Mouse (Mus musculus): ENCODE measurements around the gene Kcnc2.
A peak's percentile ranks its signal among the peaks of the same experiment; 100 is the strongest.

Kcnc2 gene

GRCm38 (mm10) chr10:112394399-112394970 lies 123.6 kb downstream of the Kcnc2 start:
- DNase-seq (ENCODE audit: low spot score), result no peak

DNA sequence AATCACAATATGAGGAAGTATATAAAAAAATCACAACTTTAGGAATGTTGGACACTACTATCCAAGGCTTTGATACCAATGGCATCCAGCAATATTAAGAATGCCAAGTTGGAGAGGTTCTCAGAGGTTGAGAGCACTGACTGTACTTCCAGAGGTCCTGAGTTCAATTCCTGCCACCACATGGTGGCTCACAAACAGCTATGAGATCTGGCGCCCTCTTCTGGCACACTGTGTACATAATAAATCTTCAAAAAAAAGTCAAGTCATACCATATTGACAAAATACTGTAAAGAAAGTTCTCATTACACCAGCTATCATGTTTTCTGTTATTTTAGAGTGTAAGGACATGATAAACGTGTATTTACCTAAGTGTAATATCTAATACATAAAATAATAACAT lies 126.3 kb downstream of the Kcnc2 start:
- peak; percentile 35 for DNase-seq (ENCODE audit: low spot score)

- DNase-seq (ENCODE audit: low spot score), result no peak
Observed at GRCm38 (mm10) chr10:112400591-112401404, 129.9 kb downstream of the Kcnc2 start.

DNA sequence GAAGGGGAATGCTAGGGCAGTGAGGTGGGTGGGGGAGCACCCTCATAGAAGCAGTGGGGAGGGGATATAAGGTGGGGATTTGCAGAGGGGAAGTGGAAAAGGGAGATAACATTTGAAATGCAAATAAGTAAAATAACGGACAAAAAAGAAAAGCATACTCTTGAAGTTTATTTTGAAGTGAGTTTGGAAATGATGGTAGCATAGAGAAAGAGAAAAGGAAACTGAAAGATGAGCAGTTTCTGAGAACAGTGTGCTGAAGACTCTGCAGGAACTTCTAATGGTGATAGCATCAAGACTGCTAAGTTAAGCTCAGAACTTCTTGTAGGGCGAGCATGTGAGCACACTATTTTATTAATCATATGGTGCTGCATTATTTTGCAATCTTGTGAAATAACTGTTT lies 138.6 kb downstream of the Kcnc2 start:
- no peak for DNase-seq (ENCODE audit: low spot score)

- peak; percentile 55 for DNase-seq (ENCODE audit: low spot score)
Observed at GRCm38 (mm10) chr10:112423327-112423726, 152.4 kb downstream of the Kcnc2 start.

GRCm38 (mm10) chr10:112436950-112437349 lies 166.0 kb downstream of the Kcnc2 start:
- no peak for DNase-seq (ENCODE audit: low spot score)

GRCm38 (mm10) chr10:112444640-112445039 lies 173.7 kb downstream of the Kcnc2 start:
- no peak for DNase-seq (ENCODE audit: low spot score)

DNA sequence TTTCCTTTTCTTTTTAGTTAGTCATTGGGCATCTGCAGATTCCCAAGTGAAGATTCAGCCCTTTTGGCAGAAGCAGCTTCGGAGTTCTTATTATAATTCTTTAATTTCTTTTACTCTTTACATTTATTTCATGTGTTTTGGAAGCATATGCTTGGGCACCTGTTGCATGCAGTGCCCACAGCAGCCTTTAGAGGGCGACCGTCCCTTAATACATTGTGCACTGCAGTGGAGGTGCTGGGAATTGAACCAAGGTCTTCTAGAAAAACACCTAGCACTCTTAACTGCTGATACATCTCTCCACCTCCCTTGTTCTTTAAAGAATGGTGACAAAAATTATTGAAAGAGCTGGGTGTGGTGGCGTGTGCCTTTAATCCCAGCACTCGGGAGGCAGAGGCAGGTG lies 180.0 kb downstream of the Kcnc2 start:
- DNase-seq (ENCODE audit: low spot score), result no peak

- DNase-seq (ENCODE audit: low spot score), result no peak
Observed at GRCm38 (mm10) chr10:112468689-112469384, 197.9 kb downstream of the Kcnc2 start.

GRCm38 (mm10) chr10:112474122-112474810 lies 203.3 kb downstream of the Kcnc2 start:
- DNase-seq (ENCODE audit: low spot score), result no peak

- no peak for DNase-seq (ENCODE audit: low spot score)
Observed at GRCm38 (mm10) chr10:112481461-112481860, 210.5 kb downstream of the Kcnc2 start.

- no peak for DNase-seq (ENCODE audit: low spot score)
Observed at GRCm38 (mm10) chr10:112481921-112482607, 211.1 kb downstream of the Kcnc2 start.

DNA sequence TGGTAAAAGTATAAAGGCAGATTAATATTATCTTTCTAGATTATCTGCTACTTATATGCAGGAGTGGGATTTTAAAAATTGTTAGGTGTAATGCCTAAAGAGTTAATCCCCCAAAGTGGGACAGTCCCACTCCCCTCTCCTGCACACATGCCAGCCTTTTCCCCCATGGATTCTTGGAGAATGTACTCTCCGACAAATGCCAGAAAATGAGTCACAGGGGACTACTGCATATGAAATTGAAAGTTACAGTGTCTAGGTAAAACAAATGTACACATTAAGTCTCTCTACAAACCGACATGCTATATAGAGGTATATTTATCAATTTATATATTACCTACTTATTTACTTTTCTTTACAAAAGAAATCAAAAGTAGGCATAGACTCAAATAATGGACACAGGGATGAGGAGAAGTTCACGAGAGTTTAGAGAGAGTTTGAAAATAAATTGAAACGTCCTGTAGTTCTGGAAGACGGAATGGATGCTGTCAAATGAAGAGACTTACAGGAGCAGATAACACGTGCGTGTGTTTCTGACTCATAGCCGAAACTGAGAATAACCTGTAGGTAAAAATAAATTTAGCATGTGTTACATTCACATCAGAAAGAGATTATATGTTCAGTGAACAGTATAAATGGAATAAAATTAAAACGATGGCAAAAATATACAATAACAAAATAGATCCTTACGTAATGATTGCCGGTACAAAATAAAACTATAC lies 213.6 kb downstream of the Kcnc2 start:
- no peak for DNase-seq (ENCODE audit: low spot score)

DNA sequence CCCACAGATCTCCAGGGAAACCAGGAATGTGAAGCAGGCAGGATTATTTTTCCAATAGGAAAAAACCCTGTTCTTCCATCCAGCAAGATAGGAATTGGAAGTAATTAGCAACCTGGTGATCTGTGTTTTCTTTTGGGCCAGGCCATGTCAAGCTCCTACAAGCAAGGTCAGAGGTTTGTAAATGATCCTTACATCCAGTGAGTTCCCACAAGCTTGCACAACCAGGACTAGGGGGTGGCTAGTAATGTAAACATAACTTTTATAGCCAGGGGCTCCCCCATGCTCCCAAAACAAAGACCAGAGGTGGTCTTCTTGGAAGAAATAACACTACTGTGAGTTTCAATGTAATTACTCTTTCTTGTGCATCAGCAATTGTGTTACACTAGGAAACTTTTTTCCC lies 214.9 kb downstream of the Kcnc2 start:
- no peak for DNase-seq (ENCODE audit: low spot score)

DNA sequence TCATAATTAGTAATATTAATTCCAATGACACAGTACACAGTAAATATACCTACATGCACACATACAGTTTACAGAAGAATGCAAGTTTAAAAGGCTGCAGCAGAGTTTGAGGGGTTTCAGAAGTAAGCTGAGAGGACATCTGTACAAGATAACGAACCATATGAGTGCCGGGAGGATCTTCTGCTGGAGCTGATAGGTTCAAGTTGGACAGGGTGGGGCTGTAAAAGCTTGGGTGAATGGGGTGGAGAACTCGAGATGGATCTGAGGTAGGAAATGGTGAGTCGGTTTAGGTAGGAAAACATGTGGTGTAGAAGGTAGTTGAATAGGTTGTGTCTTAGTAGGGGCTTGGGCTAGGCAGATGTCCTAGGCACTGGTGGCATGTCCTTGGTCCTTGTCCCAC lies 217.8 kb downstream of the Kcnc2 start:
- DNase-seq (ENCODE audit: low spot score), result no peak

Data from adipocyte (in vitro differentiated cells).